Mouse (Mus musculus) ovary, postnatal 14 days (tissue): ENCODE results near the gene Ly6g5c.

ENCODE experiments used
- DNase-seq: peaks from one replicate; pipeline ENCODE4 v3.0.0; 2022; ENCODE audit warnings: low spot score

Gene Ly6g5c

GRCm38 (mm10) chr17:35108097-35108496 is at the start of gene Ly6g5c:
TSS of gene Ly6g5c (plus strand) at chr17:35108279.
- no peak for DNase-seq

- DNase-seq = no peak
Measured at GRCm38 (mm10) chr17:35058316-35058715, 49.8 kb upstream of the Ly6g5c start.

GRCm38 (mm10) chr17:35058911-35059892 is 48.9 kb upstream of the Ly6g5c start, which contains the start of gene Ddah2:
TSS of gene Ddah2 (plus strand) at chr17:35059035.
- DNase-seq = peak; percentile 90

GRCm38 (mm10) chr17:35060071-35060470 is 48.0 kb upstream of the Ly6g5c start:
- no peak for DNase-seq

GRCm38 (mm10) chr17:35060737-35061297 is 47.3 kb upstream of the Ly6g5c start:
- DNase-seq = no peak

- no peak for DNase-seq
Measured at GRCm38 (mm10) chr17:35061299-35061698, 46.8 kb upstream of the Ly6g5c start.

GRCm38 (mm10) chr17:35063466-35063865 is 44.6 kb upstream of the Ly6g5c start:
- no peak for DNase-seq

GRCm38 (mm10) chr17:35064378-35064877 is 43.7 kb upstream of the Ly6g5c start:
- DNase-seq = no peak

GRCm38 (mm10) chr17:35064951-35065947 is 42.8 kb upstream of the Ly6g5c start, which contains the start of gene Ly6g6c:
TSS of gene Ly6g6c (plus strand) at chr17:35065388.
- no peak for DNase-seq

- no peak for DNase-seq
Measured at GRCm38 (mm10) chr17:35066084-35066483, 42.0 kb upstream of the Ly6g5c start, which contains the start of gene Mpig6b. TSS of gene Mpig6b (minus strand) at chr17:35066184.

- DNase-seq = no peak
Measured at GRCm38 (mm10) chr17:35068213-35068914, 39.7 kb upstream of the Ly6g5c start.

GRCm38 (mm10) chr17:35070556-35071229 is 37.4 kb upstream of the Ly6g5c start:
- DNase-seq = no peak

GRCm38 (mm10) chr17:35071454-35071853 is 36.6 kb upstream of the Ly6g5c start:
- no peak for DNase-seq

- DNase-seq = no peak
Measured at GRCm38 (mm10) chr17:35074097-35074496, 34.0 kb upstream of the Ly6g5c start.

- DNase-seq = no peak
Measured at GRCm38 (mm10) chr17:35076507-35077176, 31.4 kb upstream of the Ly6g5c start, which contains the start of gene Ly6g6e. TSS of gene Ly6g6e (plus strand) at chr17:35076902.

- no peak for DNase-seq
Measured at GRCm38 (mm10) chr17:35077285-35077684, 30.8 kb upstream of the Ly6g5c start.

- DNase-seq = no peak
Measured at GRCm38 (mm10) chr17:35077786-35078233, 30.3 kb upstream of the Ly6g5c start, which contains the start of gene Ly6g6d. TSS of gene Ly6g6d (minus strand) at chr17:35078065.

GRCm38 (mm10) chr17:35079778-35080177 is 28.3 kb upstream of the Ly6g5c start:
- no peak for DNase-seq

- DNase-seq = no peak
Measured at GRCm38 (mm10) chr17:35080248-35080647, 27.8 kb upstream of the Ly6g5c start.
